Mouse (Mus musculus): Measurements from ENCODE around the gene Zfp961. TPM values are rescaled to one million over a fixed set of nuclear protein-coding genes. Genes with fewer than 3 reads are reported as not detected.
A peak's percentile ranks its signal among the peaks of the same experiment; 100 is the strongest.
"Not testable (repeated sequence)": the region's sequence is repeated elsewhere in the genome, so short reads cannot be mapped to it uniquely, and the experiment has no call there.

The Zfp961 gene
- 20.7 and 24.4 TPM in 2 replicates for polyA plus RNA-seq (2016; fragmentation: Nextera tagmentation; extraction: Ambion mirVana)

DNA sequence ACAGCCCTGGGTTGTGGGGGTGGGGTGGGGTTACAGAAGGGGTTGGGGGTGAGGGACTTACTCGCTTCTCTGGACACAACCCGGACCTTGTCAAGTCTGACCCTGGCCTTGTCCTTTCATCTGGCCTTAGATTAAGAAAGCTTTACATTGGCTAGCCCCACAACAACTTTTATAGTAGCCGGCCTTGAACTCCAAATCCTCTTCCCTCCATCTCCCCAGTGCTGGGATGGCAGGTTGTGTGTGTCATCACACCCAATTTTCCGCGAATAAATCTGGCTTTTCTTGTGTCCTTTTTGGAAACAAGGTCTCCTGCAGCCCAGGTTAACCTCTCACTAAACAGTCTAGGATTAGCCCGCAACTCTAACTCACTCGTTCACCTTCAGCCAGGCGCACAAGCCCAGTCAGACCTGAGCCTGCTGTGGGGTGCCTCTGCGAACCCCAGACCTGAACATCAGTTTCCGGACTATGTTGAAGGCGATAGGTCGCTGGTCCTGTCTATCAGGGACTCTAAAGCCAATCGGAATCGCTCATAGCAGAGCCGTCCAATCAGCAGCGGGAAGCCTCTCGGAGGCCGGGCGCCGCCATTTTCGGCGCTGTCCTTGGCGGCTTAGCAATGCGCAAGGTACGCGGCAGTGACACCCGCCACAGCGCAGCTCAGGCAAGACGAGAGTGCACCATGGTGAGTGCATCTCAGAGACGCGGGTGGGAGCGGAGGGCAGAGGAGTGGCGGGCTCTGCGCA lies at the start of gene Zfp961:
Gene Zfp961 (plus strand): TSS at position 557 of the 740 bp plus-strand sequence.
- peak; percentile 99 for ATAC-seq (ENCODE audit: insufficient number of reproducible peaks, insufficient read depth, low FRiP score, low TSS enrichment)

DNA sequence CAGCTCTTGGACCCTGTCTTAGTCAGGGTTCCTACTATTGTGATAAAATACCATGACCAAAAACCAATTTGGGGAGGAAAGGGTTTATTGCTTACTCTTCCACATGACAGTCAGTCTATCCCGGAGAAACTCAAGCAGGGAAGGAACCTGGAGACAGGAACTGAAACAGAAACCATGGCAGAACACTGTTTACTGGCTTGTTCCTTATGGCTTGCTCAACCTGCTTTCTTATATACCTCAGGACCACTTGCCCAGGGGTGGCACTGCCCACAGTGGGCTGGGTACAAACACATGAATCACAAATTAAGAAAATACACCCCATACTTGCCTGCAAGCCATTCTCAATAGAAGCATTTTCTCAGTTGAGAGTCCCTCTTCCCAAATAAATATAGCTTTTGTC lies 47.8 kb upstream of the Zfp961 start:
- ATAC-seq (ENCODE audit: insufficient number of reproducible peaks, insufficient read depth, low FRiP score, low TSS enrichment); H3K4me3 ChIP-seq; H3K4me2 ChIP-seq (replicated peaks); H3K9me3 ChIP-seq; H3K36me3 ChIP-seq; H3K4me1 ChIP-seq; H3K27ac ChIP-seq; H3K9ac ChIP-seq; H3K27me3 ChIP-seq: not testable (repeated sequence)
- 81% methylated on average over 1 of the region's 1 CpGs for WGBS

More for the DNA sequence above, at the start of gene Zfp961:
- 4% methylated on average over 34 of the region's 34 CpGs for WGBS
- peak within 1 kb of the TSS; percentile 75 for H3K27ac ChIP-seq
- H3K4me2 ChIP-seq (replicated peaks), result peak within 1 kb of the TSS; percentile 62
- H3K27me3 ChIP-seq, result no peaks in the 10 kb centered on the region
- H3K9ac ChIP-seq, result peak within 1 kb of the TSS; percentile 61
- peaks cover 10% of the 10 kb centered on the region; the same call in 1 of the 2 replicates for H3K4me1 ChIP-seq
- peak within 1 kb of the TSS; percentile 59 for H3K4me3 ChIP-seq
- H3K9me3 ChIP-seq, result no peaks in the 10 kb centered on the region
- peaks cover 16% of the 10 kb centered on the region for H3K36me3 ChIP-seq

DNA sequence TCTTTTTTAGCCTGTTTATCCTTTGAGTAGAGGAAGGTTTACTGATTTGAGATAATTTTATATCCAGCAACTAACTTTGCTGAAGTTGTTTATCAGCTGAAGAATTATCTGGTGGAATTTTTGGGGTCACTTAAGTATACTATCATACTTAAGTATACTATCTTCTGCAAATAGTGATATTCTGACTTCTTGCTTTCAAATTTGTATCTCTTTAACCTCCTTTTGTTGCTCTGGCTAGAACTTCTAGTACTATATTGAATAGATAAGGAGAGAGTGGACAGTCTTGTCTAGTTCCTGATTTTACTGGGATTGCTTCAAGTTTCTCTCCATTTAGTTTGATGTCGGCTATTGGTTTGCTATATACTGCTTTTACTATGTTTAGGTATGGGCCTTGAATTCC lies 44.0 kb upstream of the Zfp961 start:
- no peaks in the 10 kb centered on the region for H3K4me1 ChIP-seq
- H3K9ac ChIP-seq, result no peak overlapping the region
- 95% methylated on average over 1 of the region's 1 CpGs for WGBS
- no peak overlapping the region for H3K4me2 ChIP-seq (replicated peaks)
- ATAC-seq (ENCODE audit: insufficient number of reproducible peaks, insufficient read depth, low FRiP score, low TSS enrichment), result no peak
- H3K4me3 ChIP-seq, result no peak overlapping the region
- no peaks in the 10 kb centered on the region for H3K27me3 ChIP-seq
- no peaks in the 10 kb centered on the region for H3K36me3 ChIP-seq
- H3K27ac ChIP-seq, result no peak overlapping the region
- H3K9me3 ChIP-seq, result no peaks in the 10 kb centered on the region

DNA sequence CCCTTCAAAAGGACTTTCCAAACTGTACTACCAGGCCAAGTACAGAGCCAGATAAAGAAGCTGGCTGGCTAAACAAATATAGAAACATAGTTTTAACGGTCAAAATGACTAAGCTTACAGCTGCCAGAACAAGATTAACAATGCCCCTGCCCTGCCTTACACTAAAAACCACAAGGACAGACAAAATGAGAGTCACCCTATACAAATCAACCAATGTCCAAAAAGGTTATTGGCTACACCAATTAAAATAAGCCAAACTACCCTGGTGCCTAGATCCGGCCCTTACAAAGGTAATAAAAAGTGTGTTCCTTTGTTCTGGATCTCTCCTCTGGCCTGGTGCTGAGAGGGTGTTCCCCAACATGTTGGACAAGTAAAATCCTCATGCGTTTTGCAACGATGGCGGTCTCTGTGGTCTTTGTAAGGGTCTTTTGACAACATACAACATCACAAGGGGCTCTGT lies 43.0 kb upstream of the Zfp961 start:
- Histone ChIP-seq H3K4me2 (replicated peaks) (peak overlapping the region; percentile 50), H3K9ac (no peak overlapping the region), H3K36me3 (no peaks in the 10 kb centered on the region), H3K4me1 (no peaks in the 10 kb centered on the region), H3K27me3 (no peaks in the 10 kb centered on the region), H3K4me3 (peak overlapping the region; percentile 71), H3K9me3 (no peaks in the 10 kb centered on the region), H3K27ac (peak overlapping the region; percentile 97)
- ATAC-seq (ENCODE audit: insufficient number of reproducible peaks, insufficient read depth, low FRiP score, low TSS enrichment), result no peak
- 94% methylated on average over 5 of the region's 5 CpGs for WGBS

DNA sequence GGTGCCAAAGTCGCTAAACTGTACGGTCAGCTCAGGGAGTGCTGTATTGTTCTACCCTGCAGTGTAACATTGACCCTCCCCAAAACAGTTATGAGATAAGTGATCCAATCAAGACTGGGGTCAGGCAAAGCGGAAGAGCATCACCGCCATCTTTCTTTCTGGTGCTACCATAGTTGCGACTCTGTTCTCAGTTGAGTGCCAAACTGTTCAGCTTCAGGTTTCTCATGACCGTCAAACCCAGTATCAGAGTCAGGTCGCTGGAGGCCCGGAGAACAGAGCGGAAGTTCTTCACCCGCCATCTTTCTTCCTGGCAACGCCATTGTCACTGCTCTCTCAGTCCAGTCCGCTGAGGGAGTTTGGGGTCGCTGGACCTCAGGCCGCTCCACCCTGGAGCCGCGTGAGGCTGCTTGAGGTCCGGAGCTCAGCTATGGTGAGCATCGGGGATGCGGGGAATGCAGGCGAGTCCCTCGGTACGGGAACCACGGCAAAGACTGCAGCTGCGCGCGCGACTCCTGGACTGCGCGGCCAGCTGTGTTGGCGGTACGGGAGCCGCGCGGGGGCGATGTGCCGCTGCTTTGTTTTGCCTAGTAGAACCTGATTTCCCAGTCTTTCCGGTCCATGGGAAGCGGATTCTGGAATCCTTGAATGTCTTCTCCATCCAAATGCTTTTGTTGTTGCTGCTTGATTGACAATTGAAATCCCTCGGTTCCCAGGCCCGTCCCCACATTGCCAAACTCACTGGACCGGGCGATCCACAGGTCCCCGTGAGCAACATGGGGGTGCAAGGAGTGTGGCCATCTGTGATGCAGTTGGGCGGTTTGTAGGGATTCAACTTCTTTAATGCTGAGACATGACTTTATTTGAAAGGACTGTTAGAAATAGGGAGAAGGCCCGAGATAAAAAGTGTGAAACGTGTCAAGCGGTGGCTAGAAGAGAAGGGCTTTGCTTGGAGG lies 42.3 kb upstream of the Zfp961 start, which contains the start of the genes Zfp882 and Zfp617:
Gene Zfp882 (plus strand): TSS at position 300 of the 953 bp plus-strand sequence.
Gene Zfp617 (plus strand): TSS at position 327 of the 953 bp plus-strand sequence.
- Histone ChIP-seq H3K4me2 (replicated peaks) (peak within 1 kb of the TSS; percentile 50), H3K9ac (peak within 1 kb of the TSS; percentile 91), H3K36me3 (peaks cover 3% of the 10 kb centered on the region), H3K27me3 (no peaks in the 10 kb centered on the region), H3K4me3 (peak within 1 kb of the TSS; percentile 71), H3K4me1 (no peaks in the 10 kb centered on the region), H3K27ac (peak within 1 kb of the TSS; percentile 97), H3K9me3 (no peaks in the 10 kb centered on the region)
- peak; percentile 94 for ATAC-seq (ENCODE audit: insufficient number of reproducible peaks, insufficient read depth, low FRiP score, low TSS enrichment)
- 6% methylated on average over 47 of the region's 47 CpGs for WGBS

DNA sequence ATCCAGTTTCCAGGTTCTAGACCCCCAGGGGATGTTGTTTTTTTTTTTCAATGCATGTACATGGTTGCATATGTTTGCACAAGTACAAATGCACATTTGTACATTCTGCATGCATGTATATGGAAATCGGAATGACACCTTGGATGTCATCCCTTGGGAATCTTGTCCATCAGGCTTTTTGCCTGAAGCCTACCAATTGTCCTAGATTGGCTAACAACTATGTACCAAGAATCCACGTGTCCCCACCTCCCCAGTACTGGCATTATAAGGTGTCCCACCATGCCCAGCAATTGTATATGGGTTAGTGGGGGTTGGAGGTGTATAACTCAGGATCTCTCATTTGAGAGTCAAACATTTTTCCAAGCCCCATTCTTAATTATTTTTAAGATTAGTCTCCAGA lies 38.6 kb upstream of the Zfp961 start:
- H3K27me3 ChIP-seq, result no peaks in the 10 kb centered on the region
- H3K9me3 ChIP-seq, result no peaks in the 10 kb centered on the region
- no peak overlapping the region for H3K9ac ChIP-seq
- ATAC-seq (ENCODE audit: insufficient number of reproducible peaks, insufficient read depth, low FRiP score, low TSS enrichment), result no peak
- H3K36me3 ChIP-seq, result peaks cover 24% of the 10 kb centered on the region
- H3K4me1 ChIP-seq, result no peaks in the 10 kb centered on the region
- 93% methylated on average over 2 of the region's 2 CpGs for WGBS
- H3K27ac ChIP-seq, result no peak overlapping the region
- H3K4me2 ChIP-seq (replicated peaks), result no peak overlapping the region
- H3K4me3 ChIP-seq, result no peak overlapping the region

DNA sequence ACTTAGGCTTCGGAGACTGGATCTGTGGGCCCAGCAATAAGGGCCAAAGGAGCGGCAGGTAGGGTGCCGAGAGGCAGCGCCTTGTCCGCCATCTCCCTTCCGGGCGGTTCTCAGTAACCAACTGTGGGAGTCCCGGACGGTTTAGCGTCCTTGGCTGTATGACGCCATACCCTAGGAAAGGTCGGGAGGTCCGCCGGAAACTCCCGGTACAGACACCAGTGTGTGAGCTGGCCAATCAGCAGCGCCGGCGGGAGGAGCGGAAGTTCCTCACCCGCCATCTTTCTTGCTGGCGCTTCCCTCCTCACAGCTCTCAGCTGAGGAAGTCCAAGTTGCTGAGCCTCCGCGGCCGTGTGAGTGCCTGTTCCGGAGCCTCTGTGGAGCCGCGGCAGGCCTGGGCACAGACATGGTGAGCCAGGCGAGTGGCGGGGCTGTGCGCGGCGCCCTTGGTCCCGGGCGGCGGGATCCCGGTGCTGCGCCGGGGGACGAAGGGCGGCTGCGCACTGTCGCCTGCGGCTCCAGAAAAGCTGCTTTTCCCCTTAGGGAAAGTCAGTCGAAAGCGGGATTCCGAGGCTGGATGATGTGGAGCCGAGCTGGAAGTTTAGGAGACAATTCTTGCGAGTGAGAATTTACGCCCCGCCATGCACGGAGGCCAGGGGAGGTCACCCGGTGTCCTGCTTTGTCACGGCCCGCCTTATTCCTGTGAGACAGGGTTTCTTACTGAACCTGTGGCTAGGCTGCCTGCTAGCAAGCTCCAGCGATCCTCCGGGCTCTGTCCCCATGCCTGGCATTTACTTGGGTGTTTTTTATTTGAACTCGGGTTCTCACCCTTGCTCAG lies 28.1 kb upstream of the Zfp961 start:
- Histone ChIP-seq H3K4me2 (replicated peaks) (peak overlapping the region; percentile 68), H3K27ac (peak overlapping the region; percentile 97), H3K27me3 (no peaks in the 10 kb centered on the region), H3K4me1 (peaks cover 7% of the 10 kb centered on the region), H3K9me3 (no peaks in the 10 kb centered on the region), H3K36me3 (no peaks in the 10 kb centered on the region), H3K9ac (peak overlapping the region; percentile 83), H3K4me3 (peak overlapping the region; percentile 72)
- peak; percentile 99 for ATAC-seq (ENCODE audit: insufficient number of reproducible peaks, insufficient read depth, low FRiP score, low TSS enrichment)
- under 1% methylated on average over 57 of the region's 57 CpGs for WGBS

DNA sequence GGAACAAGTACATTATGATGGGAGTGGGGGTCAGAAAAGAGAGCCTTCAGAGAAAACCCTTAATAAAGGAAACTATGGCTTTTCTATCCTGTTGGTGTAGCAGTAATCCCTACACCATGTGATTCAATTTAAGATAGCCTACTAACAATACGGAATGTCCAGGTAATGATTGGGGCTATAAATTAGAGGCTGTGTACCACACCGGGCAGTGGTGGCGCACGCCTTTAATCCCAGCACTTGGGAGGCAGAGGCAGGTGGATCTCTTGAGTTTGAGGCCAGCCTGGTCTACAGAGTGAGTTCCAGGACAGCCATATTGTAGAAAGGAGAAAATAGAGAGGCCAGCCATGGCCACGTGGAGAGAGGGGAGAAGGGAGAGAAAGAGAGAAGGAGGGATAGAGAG lies 25.0 kb upstream of the Zfp961 start:
- Histone ChIP-seq H3K27me3 (no peaks in the 10 kb centered on the region), H3K4me3 (no peak overlapping the region), H3K36me3 (peaks cover 19% of the 10 kb centered on the region), H3K9ac (no peak overlapping the region), H3K27ac (no peak overlapping the region), H3K4me1 (peaks cover 7% of the 10 kb centered on the region), H3K4me2 (replicated peaks) (no peak overlapping the region), H3K9me3 (no peaks in the 10 kb centered on the region)
- 95% methylated on average over 5 of the region's 5 CpGs for WGBS
- ATAC-seq (ENCODE audit: insufficient number of reproducible peaks, insufficient read depth, low FRiP score, low TSS enrichment), result no peak

DNA sequence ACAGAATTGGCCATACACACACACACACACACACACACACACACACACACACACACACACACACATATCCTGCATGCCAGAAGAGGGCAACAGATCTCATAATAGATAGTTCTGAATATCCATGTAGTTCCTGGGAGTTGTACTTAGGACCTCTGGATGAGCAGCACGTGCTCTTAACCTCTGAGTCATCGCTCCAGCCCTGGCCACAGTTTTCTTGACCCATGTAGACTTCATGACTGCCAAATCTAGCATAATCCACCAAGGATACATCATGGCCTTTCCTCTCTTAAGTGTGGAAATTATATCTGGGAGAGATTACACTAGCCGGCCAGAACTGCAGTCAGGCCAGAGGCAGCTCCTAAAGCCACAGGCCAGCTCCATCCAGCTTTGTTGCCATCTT lies 24.3 kb upstream of the Zfp961 start:
- ATAC-seq (ENCODE audit: insufficient number of reproducible peaks, insufficient read depth, low FRiP score, low TSS enrichment), result no peak

DNA sequence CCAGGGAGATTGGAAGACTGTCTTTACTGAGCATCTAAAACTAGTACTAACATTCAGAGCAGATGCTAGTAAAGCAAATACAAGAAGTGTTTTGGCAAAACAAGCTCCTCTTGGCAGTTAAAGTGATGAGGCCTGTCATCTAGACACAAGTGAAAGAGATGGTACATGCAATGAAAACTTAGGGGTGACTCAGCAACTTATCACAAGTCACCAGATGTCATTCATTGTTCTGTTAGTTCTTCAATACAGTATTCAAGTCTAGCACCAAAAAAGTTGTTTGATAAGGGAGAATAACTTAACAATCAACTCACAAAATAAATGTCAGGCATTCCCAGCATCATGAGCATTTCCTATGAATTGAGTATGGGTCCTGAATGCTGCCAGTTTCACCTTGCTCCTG lies 23.1 kb upstream of the Zfp961 start:
- H3K27me3 ChIP-seq, result no peaks in the 10 kb centered on the region
- H3K9ac ChIP-seq, result no peak overlapping the region
- H3K4me1 ChIP-seq, result peaks cover 7% of the 10 kb centered on the region
- ATAC-seq (ENCODE audit: insufficient number of reproducible peaks, insufficient read depth, low FRiP score, low TSS enrichment), result no peak
- peaks cover 30% of the 10 kb centered on the region for H3K36me3 ChIP-seq
- no peak overlapping the region for H3K27ac ChIP-seq
- H3K9me3 ChIP-seq, result 0 out of 2 replicates have a peak, but pooled peaks cover 4% of the 10 kb centered on the region
- H3K4me3 ChIP-seq, result no peak overlapping the region
- H3K4me2 ChIP-seq (replicated peaks), result no peak overlapping the region

More for the DNA sequence above, 24.3 kb upstream of the Zfp961 start:
- Histone ChIP-seq H3K36me3 (peaks cover 26% of the 10 kb centered on the region), H3K4me3 (no peak overlapping the region), H3K9me3 (0 out of 2 replicates have a peak, but pooled peaks cover 3% of the 10 kb centered on the region), H3K4me2 (replicated peaks) (no peak overlapping the region), H3K27me3 (no peaks in the 10 kb centered on the region), H3K9ac (no peak overlapping the region), H3K4me1 (peaks cover 7% of the 10 kb centered on the region), H3K27ac (no peak overlapping the region)
- 99% methylated on average over 3 of the region's 3 CpGs for WGBS

DNA sequence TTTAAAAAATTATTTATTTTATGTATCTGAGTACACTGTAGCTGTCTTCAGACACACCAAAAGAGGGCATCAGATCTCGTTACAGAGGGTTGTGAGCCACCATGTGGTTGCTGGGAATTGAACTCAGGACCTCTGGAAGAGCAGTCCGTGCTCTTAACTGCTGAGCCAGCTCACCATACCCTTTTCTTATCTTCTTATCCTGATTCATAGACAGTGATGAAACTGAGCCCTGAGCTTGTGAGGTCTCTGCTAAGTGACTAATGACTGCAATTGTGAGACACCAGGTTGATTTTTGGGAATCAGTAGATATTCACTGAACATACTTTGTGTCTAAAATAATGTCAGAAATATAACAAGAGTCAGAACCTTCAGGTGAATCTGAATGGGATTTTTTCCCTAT lies 12.8 kb upstream of the Zfp961 start:
- not testable (repeated sequence) for H3K9me3 ChIP-seq; H3K27me3 ChIP-seq; H3K27ac ChIP-seq; H3K4me2 ChIP-seq (replicated peaks); H3K4me1 ChIP-seq; H3K36me3 ChIP-seq; ATAC-seq (ENCODE audit: insufficient number of reproducible peaks, insufficient read depth, low FRiP score, low TSS enrichment); H3K9ac ChIP-seq; H3K4me3 ChIP-seq
- 88% methylated on average over 2 of the region's 2 CpGs for WGBS
